Mouse (Mus musculus): ENCODE results near the gene Nup214. TPM values are rescaled to one million over a fixed set of nuclear protein-coding genes. Genes with fewer than 3 reads are reported as not detected.

The Nup214 gene
- polyA plus RNA-seq, 1 experiment = 75.8 TPM

DNA sequence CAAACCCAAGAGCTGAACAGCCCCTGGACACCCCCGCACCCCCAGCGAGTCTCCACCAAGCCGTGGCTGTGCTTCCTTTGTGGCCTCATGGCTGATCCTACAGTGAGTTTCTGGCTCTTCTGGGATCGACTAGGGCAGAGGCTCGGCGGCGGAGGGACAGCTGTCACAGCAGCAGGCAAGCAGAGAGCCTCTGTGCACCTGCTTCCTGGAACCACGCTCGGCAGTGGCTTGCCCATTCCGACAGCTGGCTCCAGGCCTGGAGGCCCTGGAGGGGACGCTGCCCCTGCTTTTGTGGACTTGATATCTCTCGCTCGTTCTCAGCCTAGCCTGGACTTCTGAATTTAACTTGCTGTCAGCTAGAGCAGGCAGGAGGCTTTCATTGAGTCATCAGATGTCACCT is 90.7 kb downstream of the Nup214 start:
- H3K27ac ChIP-seq (ENCODE audit: control insufficient read depth, insufficient read depth, low read length) = peak overlapping the region; percentile 99
- 2% methylated on average over 13 of the region's 13 CpGs for WGBS

DNA sequence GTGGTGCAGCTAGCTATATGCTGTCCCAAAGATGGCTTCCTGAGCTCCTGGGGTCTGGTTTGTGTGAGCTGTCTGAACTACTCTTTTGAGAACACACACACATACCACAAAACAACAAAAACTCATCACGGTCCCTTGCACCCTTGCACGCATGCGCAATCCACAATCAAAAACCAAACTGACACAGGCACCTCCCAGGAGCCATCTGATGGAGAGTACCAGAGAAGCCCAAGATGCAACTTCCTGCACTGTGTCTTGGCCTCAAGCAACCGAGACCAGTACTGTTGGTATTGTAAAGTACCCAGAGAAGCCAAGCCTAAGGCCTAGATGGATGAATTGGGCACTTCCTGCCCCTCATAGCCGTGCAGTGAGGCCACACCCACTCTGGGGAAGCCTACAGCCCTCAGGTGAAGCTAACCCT is 91.1 kb downstream of the Nup214 start:
- Histone ChIP-seq H3K4me3 (ENCODE audit: control insufficient read depth, insufficient read depth, low read length) (peak overlapping the region; percentile 56), H3K4me1 (replicated peaks; ENCODE audit: control insufficient read depth, insufficient read depth, low read length) (peaks cover 84% of the 10 kb centered on the region), H3K36me3 (ENCODE audit: control insufficient read depth, insufficient read depth, low read length) (peaks cover 49% of the 10 kb centered on the region), H3K27ac (ENCODE audit: control insufficient read depth, insufficient read depth, low read length) (peak overlapping the region; percentile 99), H3K27me3 (ENCODE audit: control insufficient read depth, insufficient read depth, low read length) (no peaks in the 10 kb centered on the region)
- DNase-seq = peak; percentile 77
- WGBS = 9% methylated on average over 5 of the region's 5 CpGs
- TF ChIP-seq POLR2A (IDR thresholded peaks at IDR 0.05; ENCODE audit: control insufficient read depth, extremely low read depth, insufficient read depth, low read length, poor library complexity) (no peak), CTCF (IDR thresholded peaks at IDR 0.05; ENCODE audit: borderline replicate concordance, control insufficient read depth, extremely low read depth, insufficient read depth, low read length, poor library complexity) (no peak)

More for the DNA sequence above, 90.7 kb downstream of the Nup214 start:
- Histone ChIP-seq H3K27me3 (ENCODE audit: control insufficient read depth, insufficient read depth, low read length) (no peaks in the 10 kb centered on the region), H3K36me3 (ENCODE audit: control insufficient read depth, insufficient read depth, low read length) (peaks cover 47% of the 10 kb centered on the region), H3K4me1 (replicated peaks; ENCODE audit: control insufficient read depth, insufficient read depth, low read length) (peaks cover 86% of the 10 kb centered on the region), H3K4me3 (ENCODE audit: control insufficient read depth, insufficient read depth, low read length) (peak overlapping the region; percentile 56)
- peak; percentile 76 for DNase-seq
- TF ChIP-seq CTCF (IDR thresholded peaks at IDR 0.05; ENCODE audit: borderline replicate concordance, control insufficient read depth, extremely low read depth, insufficient read depth, low read length, poor library complexity) (no peak), POLR2A (IDR thresholded peaks at IDR 0.05; ENCODE audit: control insufficient read depth, extremely low read depth, insufficient read depth, low read length, poor library complexity) (peak; percentile 28; the same call in 1 of the 2 replicates)

DNA sequence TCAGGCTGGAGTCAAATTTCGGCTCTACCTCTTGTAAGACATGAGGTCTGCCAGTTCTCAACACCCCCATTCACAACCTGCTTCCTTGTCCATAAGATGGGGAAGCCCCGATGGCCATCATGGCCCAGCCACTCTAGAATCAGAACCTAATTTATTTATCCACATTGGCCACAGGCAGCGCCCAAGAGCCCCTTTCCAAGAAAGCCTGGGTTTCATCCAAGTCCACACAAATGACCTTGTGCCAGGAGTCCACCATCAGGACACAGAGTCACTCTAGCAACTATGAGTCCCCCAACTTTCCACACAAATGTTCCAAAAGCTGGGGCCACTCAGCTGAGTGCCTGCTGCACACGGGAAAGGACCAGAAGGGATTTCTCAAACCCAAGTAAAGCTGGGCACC is 91.8 kb downstream of the Nup214 start:
- no peak for DNase-seq
- H3K36me3 ChIP-seq (ENCODE audit: control insufficient read depth, insufficient read depth, low read length) = peaks cover 53% of the 10 kb centered on the region
- H3K27ac ChIP-seq (ENCODE audit: control insufficient read depth, insufficient read depth, low read length) = peak overlapping the region; percentile 99
- TF ChIP-seq POLR2A (IDR thresholded peaks at IDR 0.05; ENCODE audit: control insufficient read depth, extremely low read depth, insufficient read depth, low read length, poor library complexity) = no peak
- TF ChIP-seq CTCF (IDR thresholded peaks at IDR 0.05; ENCODE audit: borderline replicate concordance, control insufficient read depth, extremely low read depth, insufficient read depth, low read length, poor library complexity) = no peak
- peaks cover 82% of the 10 kb centered on the region for H3K4me1 ChIP-seq (replicated peaks; ENCODE audit: control insufficient read depth, insufficient read depth, low read length)
- H3K27me3 ChIP-seq (ENCODE audit: control insufficient read depth, insufficient read depth, low read length) = no peaks in the 10 kb centered on the region
- WGBS = 87% methylated on average over 4 of the region's 4 CpGs
- no peak overlapping the region for H3K4me3 ChIP-seq (ENCODE audit: control insufficient read depth, insufficient read depth, low read length)

DNA sequence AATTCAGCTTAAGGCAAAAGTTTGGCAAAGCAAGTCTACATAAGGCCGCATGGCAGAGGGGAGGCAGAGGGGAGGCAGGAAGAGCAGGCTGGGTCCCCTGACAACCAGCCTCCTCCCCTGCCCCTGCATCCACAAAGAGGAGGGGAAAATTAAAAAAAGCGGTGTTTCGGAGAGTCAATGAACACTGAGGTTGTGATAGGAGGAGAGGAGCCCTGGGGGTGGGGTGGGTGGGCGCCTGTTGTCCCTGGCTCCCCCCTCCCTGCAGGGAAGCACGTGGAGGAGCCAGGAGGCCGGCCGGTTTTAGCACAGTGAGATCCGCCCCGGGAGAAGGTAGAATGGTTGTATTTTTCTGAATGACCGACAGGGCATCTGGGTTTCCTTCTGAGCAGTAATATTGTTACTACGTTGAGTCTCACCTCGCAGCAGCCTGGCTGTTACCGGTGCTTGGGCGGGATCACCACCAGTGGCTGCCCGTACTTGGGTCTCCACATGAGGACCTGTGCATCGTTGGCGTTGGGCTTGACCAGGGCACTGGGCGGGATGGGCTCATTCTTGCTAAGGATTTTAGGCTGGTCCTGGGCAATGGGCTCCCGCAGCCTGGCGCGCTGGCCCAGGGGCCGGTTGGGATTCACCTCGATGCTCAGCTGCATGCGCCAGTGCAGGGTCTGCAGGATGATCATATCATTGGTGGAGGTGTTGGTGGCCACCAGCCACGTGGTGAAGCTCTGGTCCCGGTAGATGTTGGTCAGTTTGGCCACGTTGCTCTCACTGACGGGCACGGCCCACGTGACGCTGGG is 94.8 kb downstream of the Nup214 start:
- no peak for TF ChIP-seq POLR2A (IDR thresholded peaks at IDR 0.05; ENCODE audit: control insufficient read depth, extremely low read depth, insufficient read depth, low read length, poor library complexity)
- TF ChIP-seq CTCF (IDR thresholded peaks at IDR 0.05; ENCODE audit: borderline replicate concordance, control insufficient read depth, extremely low read depth, insufficient read depth, low read length, poor library complexity) = no peak
- no peak overlapping the region for H3K4me3 ChIP-seq (ENCODE audit: control insufficient read depth, insufficient read depth, low read length)
- no peaks in the 10 kb centered on the region for H3K27me3 ChIP-seq (ENCODE audit: control insufficient read depth, insufficient read depth, low read length)
- H3K4me1 ChIP-seq (replicated peaks; ENCODE audit: control insufficient read depth, insufficient read depth, low read length) = peaks cover 83% of the 10 kb centered on the region
- peak; percentile 11 for DNase-seq
- 92% methylated on average over 31 of the region's 31 CpGs for WGBS
- H3K36me3 ChIP-seq (ENCODE audit: control insufficient read depth, insufficient read depth, low read length) = peaks cover 77% of the 10 kb centered on the region
- H3K27ac ChIP-seq (ENCODE audit: control insufficient read depth, insufficient read depth, low read length) = peak overlapping the region; percentile 99; the same call in 1 of the 2 replicates

DNA sequence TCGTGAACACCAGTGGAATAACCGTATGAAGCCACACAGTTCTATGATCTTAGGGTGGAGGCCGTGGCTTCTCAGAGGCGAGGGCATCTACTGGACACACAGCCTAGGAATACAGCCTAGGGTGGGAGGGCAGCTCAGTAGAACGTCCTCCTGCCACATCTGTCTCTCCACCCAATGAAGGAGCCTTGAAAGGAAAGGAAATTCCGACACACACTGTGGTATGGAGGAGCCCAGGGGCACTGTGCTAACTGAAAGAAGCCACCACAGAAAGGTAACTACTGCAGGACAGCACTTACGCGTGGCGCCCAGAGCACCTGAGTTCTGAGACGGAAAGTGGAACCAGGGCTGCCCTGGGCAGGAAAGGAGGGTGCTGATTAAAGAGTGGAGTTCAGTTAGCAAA is 96.5 kb downstream of the Nup214 start:
- H3K27me3 ChIP-seq (ENCODE audit: control insufficient read depth, insufficient read depth, low read length) = no peaks in the 10 kb centered on the region
- peak; percentile 9 for DNase-seq
- H3K27ac ChIP-seq (ENCODE audit: control insufficient read depth, insufficient read depth, low read length) = peak overlapping the region; percentile 15; the same call in 1 of the 2 replicates
- peaks cover 76% of the 10 kb centered on the region for H3K36me3 ChIP-seq (ENCODE audit: control insufficient read depth, insufficient read depth, low read length)
- H3K4me1 ChIP-seq (replicated peaks; ENCODE audit: control insufficient read depth, insufficient read depth, low read length) = peaks cover 79% of the 10 kb centered on the region
- WGBS = 93% methylated on average over 10 of the region's 10 CpGs
- no peak overlapping the region for H3K4me3 ChIP-seq (ENCODE audit: control insufficient read depth, insufficient read depth, low read length)
- TF ChIP-seq POLR2A (IDR thresholded peaks at IDR 0.05; ENCODE audit: control insufficient read depth, extremely low read depth, insufficient read depth, low read length, poor library complexity) = no peak
- TF ChIP-seq CTCF (IDR thresholded peaks at IDR 0.05; ENCODE audit: borderline replicate concordance, control insufficient read depth, extremely low read depth, insufficient read depth, low read length, poor library complexity) = no peak

DNA sequence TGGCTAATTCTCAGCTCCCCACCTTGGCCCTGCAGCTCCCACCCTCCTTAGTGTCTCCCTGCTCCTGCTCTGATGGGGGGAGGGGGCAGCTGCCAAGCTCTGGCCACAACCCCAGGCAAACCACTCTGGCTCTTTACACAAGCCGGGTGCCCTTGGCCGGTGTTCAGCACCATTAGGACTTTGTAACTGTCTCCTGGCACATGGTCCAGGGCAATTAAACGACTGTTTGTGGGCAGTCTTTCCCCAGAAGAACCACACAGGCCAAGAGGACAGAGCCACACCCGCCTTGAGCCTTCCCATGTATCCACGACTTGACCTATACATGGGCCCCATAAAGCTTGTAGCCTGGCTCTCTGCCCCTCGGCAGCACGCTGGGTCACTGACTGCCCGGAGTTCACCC is 100.2 kb downstream of the Nup214 start:
- DNase-seq = no peak
- H3K27ac ChIP-seq (ENCODE audit: control insufficient read depth, insufficient read depth, low read length) = no peak overlapping the region
- TF ChIP-seq POLR2A (IDR thresholded peaks at IDR 0.05; ENCODE audit: control insufficient read depth, extremely low read depth, insufficient read depth, low read length, poor library complexity) (no peak), CTCF (IDR thresholded peaks at IDR 0.05; ENCODE audit: borderline replicate concordance, control insufficient read depth, extremely low read depth, insufficient read depth, low read length, poor library complexity) (no peak)

More for the DNA sequence above, 100.2 kb downstream of the Nup214 start:
- H3K27me3 ChIP-seq (ENCODE audit: control insufficient read depth, insufficient read depth, low read length) = no peaks in the 10 kb centered on the region
- peaks cover 60% of the 10 kb centered on the region for H3K36me3 ChIP-seq (ENCODE audit: control insufficient read depth, insufficient read depth, low read length)
- H3K4me3 ChIP-seq (ENCODE audit: control insufficient read depth, insufficient read depth, low read length) = no peak overlapping the region
- peaks cover 65% of the 10 kb centered on the region for H3K4me1 ChIP-seq (replicated peaks; ENCODE audit: control insufficient read depth, insufficient read depth, low read length)
- WGBS = 62% methylated on average over 8 of the region's 8 CpGs

Measured in thymus, adult 2 months (tissue).